Mouse (Mus musculus) thymus, adult 2 months (tissue): ENCODE data around the gene Uox. TPM values are rescaled to one million over a fixed set of nuclear protein-coding genes. Genes with fewer than 3 reads are reported as not detected.

Experiments
- DNase-seq: peaks from one replicate; pipeline ENCODE4 v3.0.0; 2021
- H3K27ac ChIP-seq: fragments of 200-500 bp; 2 replicates; pipeline ENCODE4 v1.5.1; 2012; ENCODE audit warnings: low read length, control low read depth; ENCODE audit not compliant: control insufficient read depth, insufficient read depth
- H3K27me3 ChIP-seq: fragments of 200-500 bp; 2 replicates; pipeline ENCODE4 v1.6.1; 2012; ENCODE audit warnings: mild to moderate bottlenecking, low read length, moderate library complexity, mixed read lengths; ENCODE audit not compliant: control insufficient read depth, insufficient read depth
- H3K36me3 ChIP-seq: fragments of 200-500 bp; 2 replicates; pipeline ENCODE4 v1.6.1; 2012; ENCODE audit warnings: mild to moderate bottlenecking, low read length, moderate library complexity; ENCODE audit not compliant: control insufficient read depth, insufficient read depth
- H3K4me1 ChIP-seq: fragments of 200-500 bp; replicated peaks from 2 replicates; pipeline ENCODE4 v1.6.1; 2012; ENCODE audit warnings: low read length; ENCODE audit not compliant: control insufficient read depth, insufficient read depth
- H3K4me3 ChIP-seq: fragments of 200-500 bp; 2 replicates; pipeline ENCODE4 v1.5.1; 2012; ENCODE audit warnings: mild to moderate bottlenecking, low read length, control low read depth, moderate library complexity; ENCODE audit not compliant: control insufficient read depth, insufficient read depth
- CTCF ChIP-seq: fragments of 200-500 bp; IDR thresholded peaks from 2 replicates; pipeline ENCODE4 v1.5.1; 2012; ENCODE audit warnings: mild to moderate bottlenecking, control low read depth, low read length, moderate library complexity, borderline replicate concordance; ENCODE audit not compliant: control insufficient read depth, poor library complexity, insufficient read depth; ENCODE audit errors: extremely low read depth
- POLR2A ChIP-seq: fragments of 200-500 bp; IDR thresholded peaks from 2 replicates; pipeline ENCODE4 v1.6.1; 2012; ENCODE audit warnings: mild to moderate bottlenecking, low read length, control low read depth, moderate library complexity; ENCODE audit not compliant: control insufficient read depth, poor library complexity, insufficient read depth; ENCODE audit errors: extremely low read depth
- WGBS: fragments of 180-500 bp; shearing (Covaris S2); methylation state at CpG from one replicate; pipeline ENCODE4 v1.1.7; 2018; 5-methylcytosine and 5-hydroxymethylcytosine counted together
- polyA plus RNA-seq: library from polyadenylated mRNA; depleted of rRNA; stranded (reverse); fragments of >200 nt; gene quantifications from 2 replicates; pipeline ENCODE4 v1.2.3, GENCODE M21; 2012

The Uox gene
- polyA plus RNA-seq, 1 experiment: 0.03 TPM

- Histone ChIP-seq H3K4me3 (no peak overlapping the region), H3K36me3 (no peaks in the 10 kb centered on the region), H3K27me3 (no peaks in the 10 kb centered on the region), H3K4me1 (no peaks in the 10 kb centered on the region), H3K27ac (no peak overlapping the region)
- no peak for DNase-seq
- WGBS: 95% methylated on average over 6 of the region's 6 CpGs
- TF ChIP-seq POLR2A (no peak), CTCF (no peak)
Observed at GRCm38 (mm10) chr3:146595440-146595839, 25.2 kb downstream of the Uox start.

DNA sequence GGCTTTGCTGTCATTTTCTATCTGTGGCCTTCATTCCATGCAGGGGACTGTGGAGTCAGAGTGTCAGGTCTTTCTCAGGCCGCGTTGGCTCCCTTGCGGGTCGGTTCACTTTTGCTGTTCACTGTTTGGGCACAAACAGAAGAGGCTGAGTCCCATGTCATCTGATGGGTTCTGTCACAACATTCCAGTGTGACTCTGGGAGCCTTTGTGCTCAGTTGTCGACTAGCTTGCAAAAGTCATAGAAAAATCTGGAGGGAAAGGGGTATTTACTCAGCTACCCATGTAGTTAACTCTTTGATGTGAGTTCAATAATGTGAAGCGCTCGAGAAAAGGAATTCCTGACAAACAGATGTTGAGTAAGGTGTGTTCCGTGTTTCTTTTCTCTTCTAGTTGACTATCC is 26.2 kb downstream of the Uox start:
- H3K36me3 ChIP-seq: no peaks in the 10 kb centered on the region
- DNase-seq: no peak
- 92% methylated on average over 8 of the region's 8 CpGs for WGBS
- H3K27me3 ChIP-seq: no peaks in the 10 kb centered on the region
- no peak overlapping the region for H3K4me3 ChIP-seq
- no peak overlapping the region for H3K27ac ChIP-seq
- TF ChIP-seq POLR2A (no peak), CTCF (no peak)
- H3K4me1 ChIP-seq: no peaks in the 10 kb centered on the region

- Histone ChIP-seq H3K4me3 (no peak overlapping the region), H3K4me1 (no peaks in the 10 kb centered on the region), H3K36me3 (no peaks in the 10 kb centered on the region), H3K27ac (no peak overlapping the region), H3K27me3 (no peaks in the 10 kb centered on the region)
- DNase-seq: no peak
- TF ChIP-seq CTCF (no peak), POLR2A (no peak)
- WGBS: 93% methylated on average over 7 of the region's 7 CpGs
Observed at GRCm38 (mm10) chr3:146596864-146597263, 26.6 kb downstream of the Uox start.

GRCm38 (mm10) chr3:146598411-146598810 is 28.2 kb downstream of the Uox start:
- no peak for TF ChIP-seq CTCF
- TF ChIP-seq POLR2A: no peak
- no peak for DNase-seq
- no peaks in the 10 kb centered on the region for H3K4me1 ChIP-seq
- no peaks in the 10 kb centered on the region for H3K36me3 ChIP-seq
- H3K4me3 ChIP-seq: no peak overlapping the region
- H3K27ac ChIP-seq: no peak overlapping the region
- H3K27me3 ChIP-seq: no peaks in the 10 kb centered on the region
- WGBS: 82% methylated on average over 6 of the region's 6 CpGs

DNA sequence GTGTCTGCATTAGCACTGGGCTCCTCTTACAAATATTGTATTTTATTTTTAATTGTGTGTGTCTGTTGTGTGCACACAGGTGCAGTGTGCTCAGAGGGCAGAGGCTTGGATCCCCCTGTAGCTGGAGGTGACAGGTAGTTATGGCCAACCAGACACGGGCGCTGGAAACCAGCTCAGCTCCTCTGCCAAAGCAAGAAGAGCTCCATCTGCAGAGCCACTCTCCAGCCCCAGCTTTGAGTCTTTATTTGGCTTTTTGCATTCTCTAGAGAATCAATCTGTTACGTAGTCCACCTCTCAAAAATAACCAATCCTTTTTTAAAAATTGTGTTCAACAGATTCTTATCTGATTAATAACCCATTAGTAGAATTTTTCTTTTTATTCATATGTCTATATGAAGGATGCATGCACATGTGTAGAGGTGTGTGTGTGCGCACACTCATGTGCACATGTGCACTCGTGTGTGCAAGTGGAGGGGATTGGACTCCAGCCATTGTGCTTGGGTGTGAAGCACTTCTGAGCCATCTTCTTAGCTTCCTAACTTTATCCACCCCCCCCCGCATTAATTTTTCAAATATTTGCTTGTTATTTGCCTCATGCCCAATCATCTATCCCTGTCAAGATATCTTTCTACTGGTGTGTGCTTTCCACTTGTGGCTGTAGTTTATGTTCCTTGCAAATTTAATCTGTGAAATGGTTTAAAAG is 29.1 kb downstream of the Uox start:
- no peak for DNase-seq
- no peak overlapping the region for H3K4me3 ChIP-seq
- H3K27ac ChIP-seq: no peak overlapping the region
- no peaks in the 10 kb centered on the region for H3K4me1 ChIP-seq
- TF ChIP-seq POLR2A (no peak), CTCF (no peak)
- no peaks in the 10 kb centered on the region for H3K27me3 ChIP-seq
- WGBS: 92% methylated on average over 6 of the region's 6 CpGs
- H3K36me3 ChIP-seq: no peaks in the 10 kb centered on the region

- H3K27ac ChIP-seq: no peak overlapping the region
- no peak for DNase-seq
- H3K4me1 ChIP-seq: no peaks in the 10 kb centered on the region
- no peak for TF ChIP-seq POLR2A
- no peak for TF ChIP-seq CTCF
- H3K4me3 ChIP-seq: no peak overlapping the region
- no peaks in the 10 kb centered on the region for H3K27me3 ChIP-seq
- H3K36me3 ChIP-seq: no peaks in the 10 kb centered on the region
- 97% methylated on average over 2 of the region's 2 CpGs for WGBS
Observed at GRCm38 (mm10) chr3:146601205-146601604, 31.0 kb downstream of the Uox start.

- TF ChIP-seq POLR2A (no peak), CTCF (no peak)
Observed at GRCm38 (mm10) chr3:146602531-146602930, 32.3 kb downstream of the Uox start.

More at GRCm38 (mm10) chr3:146602531-146602930, 32.3 kb downstream of the Uox start:
- no peaks in the 10 kb centered on the region for H3K36me3 ChIP-seq
- H3K4me3 ChIP-seq: no peak overlapping the region
- 95% methylated on average over 3 of the region's 3 CpGs for WGBS
- no peaks in the 10 kb centered on the region for H3K27me3 ChIP-seq
- no peaks in the 10 kb centered on the region for H3K4me1 ChIP-seq
- no peak overlapping the region for H3K27ac ChIP-seq
- no peak for DNase-seq
